Mouse (Mus musculus) adrenal gland (tissue): ENCODE measurements around the gene Adam22.
"Not testable (repeated sequence)": the region's sequence is repeated elsewhere in the genome, so short reads cannot be mapped to it uniquely, and the experiment has no call there.

ENCODE experiments used
- intact Hi-C: fragments of 180-260 bp; cut with DNase I; formaldehyde crosslinking; loops from one replicate; pipeline ENCODE4 v1.15.1; 2025

Adam22 gene

DNA sequence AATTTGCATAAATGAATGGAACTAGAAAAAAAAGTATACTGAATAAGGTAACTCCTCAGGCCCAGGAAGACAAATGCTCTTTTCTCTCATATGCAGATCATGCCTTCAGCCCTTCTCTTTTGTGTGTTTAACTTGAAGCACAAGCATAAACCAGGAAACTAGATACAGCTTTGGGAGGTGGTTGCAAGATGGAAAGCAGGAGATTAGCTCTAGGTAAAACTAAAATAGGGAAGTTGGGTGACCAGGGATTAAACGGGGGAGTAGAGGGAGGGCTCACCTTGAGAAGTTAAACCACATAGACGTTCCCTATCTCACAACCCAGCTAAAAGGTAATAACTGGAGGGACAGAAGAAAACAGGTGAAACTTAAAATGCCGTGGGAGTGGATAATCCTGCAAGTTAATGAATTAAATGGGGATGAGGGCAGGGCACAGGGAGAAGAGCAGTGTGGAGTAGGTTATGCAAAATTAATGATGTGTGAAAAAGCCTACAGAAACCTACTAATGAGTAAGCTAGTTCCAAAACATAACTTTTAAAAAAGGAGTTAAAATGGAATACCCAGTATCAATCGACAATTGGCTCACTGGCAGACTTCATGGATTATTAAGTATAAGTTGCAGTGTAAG, 40.2 kb downstream of the Adam22 start:
- intact Hi-C loops = no loop called here

DNA sequence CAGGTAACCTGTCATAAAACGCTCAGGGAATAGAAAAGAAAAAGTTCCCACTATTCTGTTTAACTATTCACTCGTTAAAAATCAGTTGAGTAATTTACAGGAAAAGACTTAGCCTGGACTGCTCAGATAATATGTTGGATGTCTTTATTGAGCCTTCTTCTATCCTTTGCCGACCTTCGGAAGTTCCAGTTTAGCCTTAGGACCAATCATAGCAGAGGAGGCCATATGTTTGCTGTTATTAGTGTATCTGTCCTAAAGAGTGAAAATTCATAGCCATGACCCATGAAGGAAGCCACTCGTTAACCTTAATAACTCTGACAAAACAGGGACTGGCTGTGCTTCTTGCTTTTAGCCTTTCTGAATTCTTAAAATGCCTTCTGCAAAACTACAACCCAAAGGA, 41.3 kb downstream of the Adam22 start:
- intact Hi-C loops = no loop called here

- intact Hi-C loops = no loop called here
Measured at GRCm38 (mm10) chr5:8312324-8312723, 55.6 kb downstream of the Adam22 start.

- intact Hi-C loops = no loop called here
Measured at GRCm38 (mm10) chr5:8310907-8311306, 57.1 kb downstream of the Adam22 start.

DNA sequence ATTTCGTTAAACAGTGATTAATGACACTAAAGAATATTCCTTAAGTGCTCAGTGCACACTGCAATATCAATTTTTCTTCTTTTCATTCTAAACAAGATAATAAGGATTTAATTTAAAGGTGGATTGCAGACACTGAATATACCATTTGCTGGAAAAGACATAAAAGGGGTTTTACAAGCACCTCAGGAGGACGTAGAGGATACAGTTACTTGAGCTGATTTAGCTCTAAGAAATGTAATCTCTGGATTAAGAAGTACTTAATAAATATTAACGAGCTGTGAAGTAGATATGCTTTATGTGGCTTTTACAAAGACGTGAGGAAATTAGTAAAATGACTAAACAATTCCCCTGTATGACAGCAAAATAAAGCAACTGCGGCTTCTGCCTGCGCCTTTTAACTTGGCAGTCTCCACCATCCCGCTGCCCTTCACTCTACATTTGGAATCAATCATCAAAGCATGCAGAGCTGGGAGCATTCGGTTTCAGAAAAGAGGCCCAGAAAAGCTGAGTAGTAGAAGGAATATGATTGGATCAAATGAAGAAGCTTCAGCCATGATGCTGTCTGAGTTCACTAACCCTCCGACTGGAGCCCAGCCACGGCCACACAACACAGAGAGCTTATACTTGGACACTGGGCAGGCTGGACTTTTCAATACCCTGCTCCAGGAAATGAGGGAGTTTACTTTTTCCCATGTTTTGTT, 70.1 kb downstream of the Adam22 start:
- intact Hi-C loops = no loop called here

DNA sequence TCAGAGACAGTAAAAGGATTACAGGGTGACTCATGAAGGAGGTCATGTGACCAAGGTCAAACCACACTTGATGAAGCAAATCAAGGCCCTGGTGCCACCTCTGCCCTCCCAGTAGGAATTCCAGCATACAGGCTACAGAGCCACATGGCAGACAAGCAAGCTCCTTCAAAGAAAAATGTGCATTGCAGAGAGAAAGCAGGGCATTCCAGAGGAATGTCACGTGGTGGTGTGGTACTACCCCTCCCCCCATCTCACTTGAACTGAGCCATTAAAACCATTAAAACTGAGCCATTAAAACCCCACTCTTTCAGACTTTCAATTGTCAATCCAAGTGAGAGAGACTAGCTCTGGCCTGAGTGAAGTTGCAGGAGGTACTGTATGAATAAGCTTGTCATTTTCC, 74.7 kb downstream of the Adam22 start:
- intact Hi-C loops = no loop called here

DNA sequence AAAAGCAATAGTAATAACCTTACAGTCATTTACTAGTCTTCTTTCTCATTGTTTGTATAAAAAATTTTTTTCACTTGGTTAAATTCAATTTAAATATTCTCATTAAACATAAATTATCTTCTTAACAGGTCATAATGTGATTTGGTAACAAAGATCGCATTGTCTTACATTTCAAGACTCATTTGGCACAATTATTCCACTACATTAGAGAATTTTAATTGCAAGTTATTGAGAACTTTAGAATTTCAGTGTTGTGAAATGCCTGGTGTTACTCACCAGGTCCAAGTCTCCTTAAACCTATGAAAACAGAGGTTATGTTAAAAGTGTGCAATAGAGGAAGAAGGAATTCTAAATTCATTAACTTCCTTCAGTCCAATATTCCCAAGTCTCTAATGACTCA, 76.5 kb downstream of the Adam22 start:
- intact Hi-C loops = no loop called here

- intact Hi-C loops = no loop called here
Measured at GRCm38 (mm10) chr5:8289678-8290614, 78.0 kb downstream of the Adam22 start.

GRCm38 (mm10) chr5:8284123-8284522, 83.8 kb downstream of the Adam22 start:
- intact Hi-C loops = no loop called here

DNA sequence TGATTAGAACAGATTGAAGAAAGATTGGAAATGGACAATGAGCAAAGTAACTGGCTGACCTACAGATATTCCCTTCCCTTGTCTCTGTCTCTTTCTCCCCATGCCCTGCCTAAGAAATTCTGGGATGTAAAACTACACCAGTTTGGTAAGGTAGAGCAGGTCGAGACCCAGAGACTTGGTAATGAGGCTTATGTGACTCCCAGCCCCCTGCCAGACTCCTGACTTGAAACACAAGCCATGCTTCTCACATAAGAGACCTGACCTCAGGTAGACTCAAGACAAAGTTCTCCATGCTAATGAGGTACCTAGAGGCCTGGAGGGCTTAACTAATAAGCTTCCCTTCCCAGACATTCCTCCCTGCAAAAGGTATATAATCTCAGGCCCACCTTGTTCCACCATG, 91.8 kb downstream of the Adam22 start:
- intact Hi-C loops = no loop called here

GRCm38 (mm10) chr5:8257366-8257765, 110.6 kb downstream of the Adam22 start:
- intact Hi-C loops = no loop called here

- intact Hi-C loops = no loop called here
Measured at GRCm38 (mm10) chr5:8256487-8256886, 111.5 kb downstream of the Adam22 start.

DNA sequence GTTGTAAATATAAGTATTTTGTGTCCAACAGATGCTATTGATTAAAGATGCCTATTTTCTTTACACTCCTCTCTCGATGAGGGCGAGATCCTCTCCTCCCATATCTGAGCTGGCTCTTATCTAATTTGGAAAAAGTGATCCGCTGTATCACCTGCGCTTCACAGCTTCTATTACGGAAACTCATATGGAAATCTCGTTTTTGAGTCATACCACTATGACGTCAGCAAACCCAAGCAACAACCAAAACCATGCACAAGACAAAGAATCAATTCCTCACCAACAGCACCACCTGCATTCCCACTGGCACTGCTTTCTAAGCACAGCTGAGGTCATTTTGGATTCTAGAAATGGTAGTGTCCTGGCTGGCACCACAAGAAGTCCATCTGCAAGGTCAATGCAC, 123.3 kb downstream of the Adam22 start:
- intact Hi-C loops = no loop called here

- intact Hi-C loops = no loop called here
Measured at GRCm38 (mm10) chr5:8243064-8243615, 124.8 kb downstream of the Adam22 start.

DNA sequence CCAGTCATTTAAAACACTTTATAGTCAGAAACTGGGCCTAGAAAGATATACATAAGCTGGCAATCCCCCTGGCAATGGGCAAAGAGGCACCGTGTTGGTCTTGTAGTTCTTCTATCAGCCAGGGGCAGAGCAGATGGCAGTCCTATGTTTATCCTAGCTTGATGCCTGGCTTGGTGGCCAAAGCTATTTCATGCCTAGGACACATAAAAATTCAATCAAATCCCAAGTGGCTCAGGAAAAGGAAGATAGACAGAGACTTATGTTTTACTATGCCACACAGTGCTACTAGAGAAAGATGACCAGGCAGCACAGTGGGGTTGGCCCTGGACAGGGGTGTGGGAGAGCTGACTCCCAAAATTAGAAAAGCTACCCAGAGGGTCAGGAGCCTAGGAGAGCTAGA, 125.3 kb downstream of the Adam22 start:
- intact Hi-C loops = no loop called here

DNA sequence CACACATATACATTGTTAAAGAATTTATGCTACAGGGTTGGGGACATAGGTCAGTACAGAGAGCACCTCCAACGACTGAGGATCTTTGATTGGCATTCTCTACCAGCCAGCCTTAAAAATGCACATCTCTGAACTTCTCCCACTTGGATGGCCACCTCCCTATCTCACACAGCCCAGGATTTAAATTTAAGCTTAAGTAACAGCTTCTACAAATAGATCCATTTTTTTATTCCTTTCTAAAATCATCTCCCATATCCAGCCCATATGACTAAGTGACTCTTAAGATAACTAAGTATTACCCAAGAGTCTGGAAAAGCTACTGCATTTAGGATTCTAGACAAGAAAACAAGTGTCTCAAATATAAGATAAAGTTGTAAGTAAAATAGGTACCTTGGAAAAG, 140.9 kb downstream of the Adam22 start:
- intact Hi-C loops = no loop called here

- intact Hi-C loops = no loop called here
Measured at GRCm38 (mm10) chr5:8224321-8224705, 143.6 kb downstream of the Adam22 start.

DNA sequence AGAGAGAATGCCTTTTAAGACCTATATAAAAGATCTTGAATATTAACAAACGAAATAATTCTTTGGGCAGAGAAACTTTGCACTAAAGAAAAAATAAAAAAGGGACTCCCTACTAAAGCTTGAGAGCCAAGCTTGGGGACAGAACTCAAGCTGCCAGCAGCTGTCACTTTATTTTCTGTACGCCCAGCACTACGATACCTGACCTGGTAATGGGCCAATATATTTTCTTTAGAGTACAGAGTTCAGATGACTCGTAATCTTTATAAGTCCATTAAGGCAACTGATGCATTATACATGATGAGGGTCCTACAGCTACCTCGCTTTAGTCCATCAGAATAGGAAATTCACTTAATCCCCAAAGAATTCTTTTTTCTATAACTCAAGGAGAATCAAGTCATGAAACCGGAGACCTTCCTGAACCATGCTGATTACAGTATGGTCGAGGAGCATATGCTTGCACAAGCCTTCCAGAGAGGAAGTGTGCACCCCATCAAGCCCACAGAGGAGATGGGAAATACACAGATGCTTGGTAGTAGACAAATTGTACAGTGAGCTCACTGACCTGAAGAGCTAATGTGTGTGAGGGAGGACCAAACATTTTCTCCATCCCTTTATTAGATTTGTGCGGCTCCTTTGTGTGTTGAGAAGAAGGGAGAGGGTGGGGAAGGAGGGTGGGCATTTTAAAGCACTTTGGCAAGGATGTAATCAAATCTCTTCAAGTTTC, 144.2 kb downstream of the Adam22 start:
- intact Hi-C loops = no loop called here

DNA sequence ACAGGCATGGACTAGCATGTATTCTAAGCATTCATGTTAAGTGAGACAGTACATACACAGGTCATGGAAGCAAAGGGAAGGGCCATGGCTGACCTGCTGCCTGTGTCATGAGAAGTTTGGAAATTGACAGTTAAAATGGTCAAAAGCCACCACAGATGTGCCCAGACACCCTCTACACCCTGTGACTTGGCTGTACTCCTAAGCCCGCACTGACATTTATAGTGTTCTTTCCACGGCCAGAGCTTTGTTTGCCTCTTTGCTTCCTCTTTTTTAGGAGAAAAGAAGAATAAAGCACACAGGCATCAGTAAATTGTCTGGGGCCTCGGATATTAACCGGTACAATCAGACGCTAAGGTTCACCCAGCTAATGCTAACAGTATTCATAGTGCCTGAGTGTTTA, 146.3 kb downstream of the Adam22 start:
- intact Hi-C loops = no loop called here

DNA sequence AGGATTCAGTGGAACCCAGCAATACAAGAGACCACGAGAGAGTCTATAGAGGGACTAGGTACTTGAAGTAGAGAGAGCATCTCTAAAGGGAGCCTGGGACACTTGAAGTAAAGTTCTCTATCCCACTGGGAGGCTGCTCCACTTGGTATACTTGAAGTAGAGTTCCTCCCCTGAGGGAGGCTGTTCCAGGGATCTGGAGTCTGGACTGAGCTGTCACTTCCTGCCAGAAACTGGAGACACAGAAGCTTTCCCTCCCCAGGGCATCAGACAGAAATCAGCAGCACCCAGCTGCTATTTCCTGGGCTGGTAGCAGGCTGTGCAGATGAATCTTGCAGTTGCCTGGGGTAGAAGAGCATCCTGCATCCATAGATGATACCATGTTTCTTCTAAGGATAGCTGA, 152.1 kb downstream of the Adam22 start:
- intact Hi-C loops = no loop called here

DNA sequence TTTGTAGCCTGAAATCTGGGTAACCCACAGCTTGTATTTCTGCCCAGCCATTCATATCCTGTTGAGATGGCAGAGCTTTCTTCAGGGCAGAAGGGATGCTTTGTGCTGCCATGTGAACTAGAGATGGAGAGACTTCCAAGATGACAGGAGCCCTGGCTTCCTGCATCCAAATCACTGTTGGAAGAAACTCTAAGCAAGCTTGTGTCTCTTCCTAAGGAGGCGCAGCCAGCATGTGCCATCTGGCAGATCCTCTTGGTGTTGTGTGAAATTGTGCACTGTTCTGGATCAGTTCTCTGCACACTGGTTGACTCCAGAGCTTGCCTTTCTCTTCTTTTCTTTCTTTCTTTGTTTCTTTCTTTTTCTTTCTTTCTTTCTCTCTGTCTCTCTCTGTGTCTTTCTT, 183.0 kb downstream of the Adam22 start:
- intact Hi-C loops = not testable (repeated sequence)
